Mouse (Mus musculus) spleen, adult 12 weeks (tissue): ENCODE data around the gene Atp6v0e.

ENCODE experiments used
- DNase-seq: peaks from one replicate; pipeline ENCODE4 v3.0.0; 2022; ENCODE audit warnings: low spot score

Atp6v0e gene

GRCm38 (mm10) chr17:26717868-26718267 lies 54.8 kb downstream of the Atp6v0e start:
- no peak for DNase-seq

GRCm38 (mm10) chr17:26719405-26719804 lies 56.4 kb downstream of the Atp6v0e start:
- no peak for DNase-seq

- no peak for DNase-seq
Measured at GRCm38 (mm10) chr17:26721802-26722201, 58.8 kb downstream of the Atp6v0e start.

GRCm38 (mm10) chr17:26724790-26725189 lies 61.8 kb downstream of the Atp6v0e start:
- no peak for DNase-seq

- DNase-seq, result no peak
Measured at GRCm38 (mm10) chr17:26726674-26727073, 63.6 kb downstream of the Atp6v0e start.

- DNase-seq, result no peak
Measured at GRCm38 (mm10) chr17:26727110-26727755, 64.2 kb downstream of the Atp6v0e start.

GRCm38 (mm10) chr17:26742581-26742980 lies 79.5 kb downstream of the Atp6v0e start:
- no peak for DNase-seq

- no peak for DNase-seq
Measured at GRCm38 (mm10) chr17:26743294-26743693, 80.3 kb downstream of the Atp6v0e start.
